Mouse (Mus musculus) heart, adult 2 months (tissue): ENCODE data around the gene Tpcn1. TPM values are rescaled to one million over a fixed set of nuclear protein-coding genes. Genes with fewer than 3 reads are reported as not detected.

ENCODE experiments used
- DNase-seq, 2 experiments: peaks; one replicate each; pipeline ENCODE4 v3.0.0; 2021
- H3K27ac ChIP-seq: fragments of 200-600 bp; 2 replicates; pipeline ENCODE4 v1.8.1; 2022
- H3K27me3 ChIP-seq: fragments of 200-500 bp; 2 replicates; pipeline ENCODE4 v1.6.1; 2012; ENCODE audit warnings: mild to moderate bottlenecking, low read length, inconsistent platforms, mixed read lengths; ENCODE audit not compliant: control insufficient read depth, insufficient read depth
- H3K36me3 ChIP-seq: fragments of 200-500 bp; 2 replicates; pipeline ENCODE4 v1.6.1; 2012; ENCODE audit warnings: low read length, inconsistent platforms; ENCODE audit not compliant: control insufficient read depth, insufficient read depth
- H3K4me1 ChIP-seq: fragments of 200-500 bp; 2 replicates; pipeline ENCODE4 v1.6.1; 2011; ENCODE audit warnings: low read length; ENCODE audit not compliant: control insufficient read depth, insufficient read depth
- H3K4me3 ChIP-seq: fragments of 200-600 bp; 2 replicates; pipeline ENCODE4 v1.8.1; 2022
- H3K79me2 ChIP-seq: fragments of 200-500 bp; replicated peaks from 2 replicates; pipeline ENCODE4 v1.6.1; 2012; ENCODE audit warnings: mild to moderate bottlenecking, inconsistent platforms, low read length, moderate library complexity, mixed read lengths; ENCODE audit not compliant: control insufficient read depth, insufficient read depth
- H3K9ac ChIP-seq: fragments of 200-500 bp; 2 replicates; pipeline ENCODE4 v1.6.1; 2012; ENCODE audit warnings: low read depth, mild to moderate bottlenecking, control low read depth, inconsistent platforms, low read length, mixed read lengths
- CTCF ChIP-seq: fragments of 200-600 bp; IDR thresholded peaks from 2 replicates; pipeline ENCODE4 v1.8.1; 2022; ENCODE audit warnings: antibody characterized with exemption, mild to moderate bottlenecking, moderate library complexity
- EP300 ChIP-seq: fragments of 200-500 bp; IDR thresholded peaks from 2 replicates; pipeline ENCODE4 v1.6.1; 2011; ENCODE audit warnings: low read depth, low read length, control low read depth; ENCODE audit not compliant: insufficient read depth
- POLR2A ChIP-seq: fragments of 200-500 bp; IDR thresholded peaks from 2 replicates; pipeline ENCODE4 v1.6.1; 2011; ENCODE audit warnings: mild to moderate bottlenecking, low read depth, low read length, control low read depth; ENCODE audit not compliant: insufficient read depth
- WGBS: fragments of 180-500 bp; shearing (Covaris S2); methylation state at CpG from one replicate; pipeline ENCODE4 v1.1.7; 2018; 5-methylcytosine and 5-hydroxymethylcytosine counted together
- intact Hi-C: fragments of 180-260 bp; cut with DNase I; formaldehyde crosslinking; loops from one replicate; pipeline ENCODE4 v1.15.1; 2025
- polyA plus RNA-seq: library from polyadenylated mRNA; depleted of rRNA; stranded (reverse); fragments of >200 nt; gene quantifications from 2 replicates; pipeline ENCODE4 v1.2.3, GENCODE M21; 2012
- total RNA-seq, 2 experiments: library from RNA; stranded (reverse); gene quantifications; 2 replicates each; pipeline ENCODE4 v1.2.3; 2021

The Tpcn1 gene
- total and polyA plus RNA-seq, 3 experiments = 30.7 to 53.7 (median 35.1) TPM

DNA sequence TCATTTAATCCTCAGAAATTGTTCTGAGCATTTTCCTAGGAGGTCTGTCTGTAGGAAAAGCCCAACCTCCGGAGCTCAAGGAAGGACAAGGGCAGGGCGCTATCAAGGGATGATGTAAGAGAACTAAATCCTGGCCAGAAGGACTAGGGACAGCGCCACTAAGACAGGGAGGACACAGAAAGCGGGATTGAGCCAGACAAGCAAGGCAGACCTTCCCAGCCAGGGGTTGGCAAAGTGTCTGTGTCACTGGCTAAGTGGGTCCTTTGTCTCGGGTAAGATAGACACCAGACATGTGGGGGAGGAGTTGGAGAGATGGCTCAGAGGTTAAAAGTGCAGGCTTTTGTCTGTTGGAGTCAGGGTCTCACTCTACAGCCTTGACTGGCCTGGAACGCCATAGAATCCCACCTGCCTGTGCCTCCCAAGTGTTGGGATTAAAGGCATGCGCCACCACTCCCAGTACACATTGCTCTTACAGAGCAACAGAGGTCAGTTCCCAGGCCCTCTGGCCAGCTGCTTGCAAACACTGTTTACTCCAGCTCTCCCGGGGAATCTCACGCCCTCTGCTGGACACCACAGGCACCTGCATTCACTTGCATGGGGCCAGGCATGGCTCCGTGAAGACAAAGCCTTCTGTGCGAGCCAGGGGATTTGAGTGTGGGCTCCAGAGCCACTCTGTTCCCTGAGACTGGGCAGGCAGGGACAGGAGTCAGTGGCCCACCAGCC is 12.6 kb upstream of the Tpcn1 start:
- intact Hi-C loops = loop anchor here (5.0 kb wide), 1 partner anchor 44 kb away; no protein-coding TSS in a partner anchor
- no peak overlapping the region for H3K9ac ChIP-seq
- H3K27me3 ChIP-seq = no peaks in the 10 kb centered on the region
- peaks cover 4% of the 10 kb centered on the region; the same call in 1 of the 2 replicates for H3K4me1 ChIP-seq
- no peak for TF ChIP-seq POLR2A
- peak; percentile 66 for TF ChIP-seq CTCF
- TF ChIP-seq EP300 = 0 out of 2 replicates have a peak, but pooled peaks have one; percentile 15
- no peaks in the 10 kb centered on the region for H3K36me3 ChIP-seq
- no peak overlapping the region for H3K27ac ChIP-seq
- no peaks in the 10 kb centered on the region for H3K79me2 ChIP-seq
- WGBS = 34% methylated on average over 11 of the region's 11 CpGs
- no peak for DNase-seq
- no peak overlapping the region for H3K4me3 ChIP-seq

- Histone ChIP-seq H3K79me2 (no peaks in the 10 kb centered on the region), H3K4me3 (no peak overlapping the region), H3K36me3 (no peaks in the 10 kb centered on the region), H3K27me3 (no peaks in the 10 kb centered on the region), H3K4me1 (peaks cover 2% of the 10 kb centered on the region; the same call in 1 of the 2 replicates), H3K27ac (no peak overlapping the region), H3K9ac (no peak overlapping the region)
- 73% methylated on average over 6 of the region's 6 CpGs for WGBS
- DNase-seq = no peak
- intact Hi-C loops = loop anchor here (5.0 kb wide), 1 partner anchor 42 kb away; no protein-coding TSS in a partner anchor
- TF ChIP-seq CTCF (no peak), EP300 (no peak), POLR2A (no peak)
Measured at GRCm38 (mm10) chr5:120599625-120600024, 11.2 kb upstream of the Tpcn1 start.

DNA sequence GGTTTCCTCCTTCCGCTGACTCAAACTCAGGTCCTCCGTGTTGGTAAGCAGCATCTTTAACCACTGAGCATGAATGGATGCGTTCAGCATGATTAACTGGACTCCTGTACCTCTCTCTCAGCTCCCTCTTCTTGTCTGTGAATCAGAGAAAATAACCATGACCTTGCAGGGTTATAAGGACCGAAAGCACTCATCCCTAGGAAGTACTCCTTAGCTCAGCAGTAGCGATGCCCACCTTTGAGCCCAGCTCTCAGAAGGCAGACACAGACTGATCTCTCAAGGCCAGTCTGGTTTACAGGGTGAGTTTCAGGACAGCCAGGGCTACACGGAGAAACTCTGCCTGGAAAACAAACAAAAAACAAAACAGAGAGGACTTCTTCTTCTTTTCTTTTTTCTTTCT is 6.0 kb upstream of the Tpcn1 start:
- no peak for TF ChIP-seq POLR2A
- no peak for TF ChIP-seq EP300
- no peak for TF ChIP-seq CTCF
- intact Hi-C loops = no loop called here
- DNase-seq = no peak
- Histone ChIP-seq H3K9ac (no peak overlapping the region), H3K36me3 (no peaks in the 10 kb centered on the region), H3K4me3 (no peak overlapping the region), H3K27ac (no peak overlapping the region), H3K79me2 (no peaks in the 10 kb centered on the region), H3K4me1 (no peaks in the 10 kb centered on the region), H3K27me3 (no peaks in the 10 kb centered on the region)
- 84% methylated on average over 6 of the region's 6 CpGs for WGBS

- intact Hi-C loops = no loop called here
- no peaks in the 10 kb centered on the region for H3K79me2 ChIP-seq
- no peak for DNase-seq
- H3K36me3 ChIP-seq = no peaks in the 10 kb centered on the region
- no peak overlapping the region for H3K9ac ChIP-seq
- H3K27ac ChIP-seq = no peak overlapping the region
- TF ChIP-seq EP300 (no peak), CTCF (peak; percentile 56)
- WGBS = 70% methylated on average over 7 of the region's 7 CpGs
- peaks cover 5% of the 10 kb centered on the region for H3K4me1 ChIP-seq
- no peaks in the 10 kb centered on the region for H3K27me3 ChIP-seq
- H3K4me3 ChIP-seq = no peak overlapping the region
Measured at GRCm38 (mm10) chr5:120592141-120592540, 3.7 kb upstream of the Tpcn1 start.

GRCm38 (mm10) chr5:120590356-120591010 is 2.0 kb upstream of the Tpcn1 start:
- no peak for DNase-seq
- H3K4me3 ChIP-seq = no peak overlapping the region
- TF ChIP-seq CTCF (peak; percentile 60), EP300 (no peak)
- 74% methylated on average over 16 of the region's 16 CpGs for WGBS
- no peaks in the 10 kb centered on the region for H3K27me3 ChIP-seq
- H3K9ac ChIP-seq = no peak overlapping the region
- H3K79me2 ChIP-seq = no peaks in the 10 kb centered on the region
- peaks cover 10% of the 10 kb centered on the region for H3K4me1 ChIP-seq
- intact Hi-C loops = loop anchor here (2.0 kb wide), 1 partner anchor 14 kb away; no protein-coding TSS in a partner anchor
- H3K27ac ChIP-seq = no peak overlapping the region
- H3K36me3 ChIP-seq = no peaks in the 10 kb centered on the region

GRCm38 (mm10) chr5:120587940-120588568 is 419 bp downstream of the Tpcn1 start:
- H3K27me3 ChIP-seq = no peaks in the 10 kb centered on the region
- DNase-seq = no peak
- H3K9ac ChIP-seq = peak overlapping the region; percentile 86
- H3K4me1 ChIP-seq = peaks cover 10% of the 10 kb centered on the region
- H3K79me2 ChIP-seq = no peaks in the 10 kb centered on the region
- no peaks in the 10 kb centered on the region for H3K36me3 ChIP-seq
- TF ChIP-seq CTCF = no peak
- TF ChIP-seq POLR2A = 0 out of 2 replicates have a peak, but pooled peaks have one; percentile 8
- TF ChIP-seq EP300 = no peak
- intact Hi-C loops = loop anchor here (2.0 kb wide), 1 partner anchor 77 kb away; the partner anchor contains the start of gene Slc8b1
- peak overlapping the region; percentile 83 for H3K4me3 ChIP-seq
- H3K27ac ChIP-seq = peak overlapping the region; percentile 85
- 2% methylated on average over 29 of the region's 29 CpGs for WGBS
